Mouse (Mus musculus): ENCODE measurements around the gene Rnf31. TPM values are rescaled to one million over a fixed set of nuclear protein-coding genes. Genes with fewer than 3 reads are reported as not detected.
A peak's percentile ranks its signal among the peaks of the same experiment; 100 is the strongest.

Gene Rnf31
- total and polyA plus RNA-seq, 3 experiments = 12.9 to 24.5 TPM; not detected in 1

GRCm38 (mm10) chr14:55603633-55604576, 12.4 kb downstream of the Rnf31 start (continued):
- TF ChIP-seq MYC (IDR thresholded peaks at IDR 0.05; ENCODE audit: low read depth, low read length) (peak; percentile 99), NELFE (IDR thresholded peaks at IDR 0.05; ENCODE audit: low read depth, low read length) (peak; percentile 51; the same call in 1 of the 2 replicates), POLR2A (IDR thresholded peaks at IDR 0.05; ENCODE audit: control insufficient read depth in 1 of 2, insufficient read depth in 1 of 2, low read depth in 1 of 2, low read length in 2 of 2, poor library complexity in 1 of 2) (peak in 1 of 2 experiments; percentile 60; a peak in 2 of 4 replicates), GATA1 (IDR thresholded peaks at IDR 0.05; ENCODE audit: low read depth, low read length) (peak; percentile 84), MAX (IDR thresholded peaks at IDR 0.05; ENCODE audit: low read length) (peak; percentile 100), RAD21 (IDR thresholded peaks at IDR 0.05; ENCODE audit: low read depth, low read length) (peak; percentile 54)

GRCm38 (mm10) chr14:55604823-55605222, 13.3 kb downstream of the Rnf31 start:
- Histone ChIP-seq H3K4me3 (ENCODE audit: control insufficient read depth in 1 of 2, insufficient read depth in 1 of 2, low read depth in 2 of 2, low read length in 2 of 2) (peak overlapping the region in 1 of 2 experiments; percentile 84; a peak in 2 of 4 replicates), H3K9ac (ENCODE audit: control insufficient read depth, low read depth, low read length, poor library complexity, severe bottlenecking) (peak overlapping the region; percentile 65; the same call in 1 of the 2 replicates), H3K27ac (ENCODE audit: control insufficient read depth, low read depth, low read length) (peak overlapping the region; percentile 73; the same call in 1 of the 2 replicates), H3K79me2 (ENCODE audit: control insufficient read depth, insufficient read depth, low read length, poor library complexity) (no peaks in the 10 kb centered on the region), H3K9me3 (replicated peaks; ENCODE audit: insufficient read depth, low read length) (no peaks in the 10 kb centered on the region), H3K36me3 (ENCODE audit: control insufficient read depth in 1 of 2, insufficient read depth in 2 of 2, low read length in 2 of 2) (peaks cover 0 to 12% of the 10 kb centered on the region in 2 experiments; a peak in 2 of 4 replicates), H3K27me3 (ENCODE audit: control insufficient read depth in 1 of 2, insufficient read depth in 2 of 2, low read length in 2 of 2) (no peaks in the 10 kb centered on the region), H3K4me1 (ENCODE audit: control insufficient read depth in 1 of 2, insufficient read depth in 2 of 2, low read length in 2 of 2) (peaks cover 3 to 7% of the 10 kb centered on the region in 2 experiments; a peak in 2 of 4 replicates)
- DNase-seq (ENCODE audit: low read depth, low spot score) = no peak
- TF ChIP-seq POLR2A (IDR thresholded peaks at IDR 0.05; ENCODE audit: control insufficient read depth in 1 of 2, insufficient read depth in 1 of 2, low read depth in 1 of 2, low read length in 2 of 2, poor library complexity in 1 of 2) (no peak), CHD1 (IDR thresholded peaks at IDR 0.05; ENCODE audit: low read depth, low read length) (no peak), CTCF (IDR thresholded peaks at IDR 0.05 in 2 of 3, conservative IDR thresholded peaks at IDR 0.05 in 1 of 3; ENCODE audit: control insufficient read depth in 1 of 3, insufficient read depth in 1 of 3, low read depth in 2 of 3, low read length in 3 of 3, poor library complexity in 1 of 3, severe bottlenecking in 1 of 3) (no peak), JUND (IDR thresholded peaks at IDR 0.05; ENCODE audit: low read depth, low read length) (no peak), MAZ (IDR thresholded peaks at IDR 0.05; ENCODE audit: low read depth, low read length) (no peak), TBP (IDR thresholded peaks at IDR 0.05; ENCODE audit: low read depth, low read length) (no peak), POLR2AphosphoS5 (IDR thresholded peaks at IDR 0.05; ENCODE audit: borderline replicate concordance, low read depth, low read length) (no peak), SMC3 (IDR thresholded peaks at IDR 0.05; ENCODE audit: low read depth, low read length) (no peak), SIN3A (IDR thresholded peaks at IDR 0.05; ENCODE audit: low read length) (no peak), ETS1 (IDR thresholded peaks at IDR 0.05; ENCODE audit: low read depth, low read length) (no peak), NRF1 (IDR thresholded peaks at IDR 0.05; ENCODE audit: insufficient read depth, low read depth, low read length, poor library complexity, severe bottlenecking) (no peak)
